Mouse (Mus musculus): ENCODE results near the gene G430095P16Rik.
A peak's percentile ranks its signal among the peaks of the same experiment; 100 is the strongest.

Gene G430095P16Rik

GRCm38 (mm10) chr8:84722530-84722849 lies 317 bp upstream of the G430095P16Rik start:
- DNase-seq (ENCODE audit: low spot score): no peak

- no peak for DNase-seq (ENCODE audit: low spot score)
These were observed 729 bp downstream of the G430095P16Rik start for GRCm38 (mm10) chr8:84723571-84723900.

GRCm38 (mm10) chr8:84724683-84725082 lies 1.9 kb downstream of the G430095P16Rik start:
- DNase-seq (ENCODE audit: low spot score): no peak

GRCm38 (mm10) chr8:84725246-84725940 lies 2.6 kb downstream of the G430095P16Rik start:
- DNase-seq (ENCODE audit: low spot score): no peak

- no peak for DNase-seq (ENCODE audit: low spot score)
These were observed 3.1 kb downstream of the G430095P16Rik start for GRCm38 (mm10) chr8:84725941-84726259.

GRCm38 (mm10) chr8:84728474-84728873 lies 5.7 kb downstream of the G430095P16Rik start:
- DNase-seq (ENCODE audit: low spot score): no peak

- DNase-seq (ENCODE audit: low spot score): no peak
These were observed 7.1 kb downstream of the G430095P16Rik start for GRCm38 (mm10) chr8:84729921-84730362.

- DNase-seq (ENCODE audit: low spot score): no peak
These were observed 7.9 kb downstream of the G430095P16Rik start for GRCm38 (mm10) chr8:84730541-84731370.

- DNase-seq (ENCODE audit: low spot score): no peak
These were observed 8.8 kb downstream of the G430095P16Rik start for GRCm38 (mm10) chr8:84731371-84732177.

GRCm38 (mm10) chr8:84732545-84732944 lies 9.7 kb downstream of the G430095P16Rik start:
- no peak for DNase-seq (ENCODE audit: low spot score)

GRCm38 (mm10) chr8:84732996-84733395 lies 10.2 kb downstream of the G430095P16Rik start:
- no peak for DNase-seq (ENCODE audit: low spot score)

GRCm38 (mm10) chr8:84733959-84734358 lies 11.2 kb downstream of the G430095P16Rik start:
- DNase-seq (ENCODE audit: low spot score): no peak

GRCm38 (mm10) chr8:84734680-84735079 lies 11.9 kb downstream of the G430095P16Rik start:
- DNase-seq (ENCODE audit: low spot score): no peak

GRCm38 (mm10) chr8:84735597-84735996 lies 12.8 kb downstream of the G430095P16Rik start:
- DNase-seq (ENCODE audit: low spot score): no peak

GRCm38 (mm10) chr8:84736521-84736920 lies 13.7 kb downstream of the G430095P16Rik start:
- DNase-seq (ENCODE audit: low spot score): no peak

GRCm38 (mm10) chr8:84737608-84738007 lies 14.8 kb downstream of the G430095P16Rik start:
- DNase-seq (ENCODE audit: low spot score): peak; percentile 93

- DNase-seq (ENCODE audit: low spot score): peak; percentile 44
These were observed 15.5 kb downstream of the G430095P16Rik start for GRCm38 (mm10) chr8:84738266-84738665.

- DNase-seq (ENCODE audit: low spot score): no peak
These were observed 16.1 kb downstream of the G430095P16Rik start for GRCm38 (mm10) chr8:84738715-84739400.

- no peak for DNase-seq (ENCODE audit: low spot score)
These were observed 16.6 kb downstream of the G430095P16Rik start for GRCm38 (mm10) chr8:84739401-84739742.

GRCm38 (mm10) chr8:84740895-84741843 lies 18.4 kb downstream of the G430095P16Rik start:
- no peak for DNase-seq (ENCODE audit: low spot score)

Measured in embryo, embryonic 10 days (tissue).